Mouse (Mus musculus) layer of hippocampus, postnatal 10 days (tissue): ENCODE results near the gene Nsf. TPM values are rescaled to one million over a fixed set of nuclear protein-coding genes. Genes with fewer than 3 reads are reported as not detected.
"Not testable (repeated sequence)": the region's sequence is repeated elsewhere in the genome, so short reads cannot be mapped to it uniquely, and the experiment has no call there.

ENCODE experiments used
- DNase-seq, 2 experiments: peaks; one replicate each; pipeline ENCODE4 v3.0.0; 2021; ENCODE audit warnings: low spot score in 2 of 2
- long read RNA-seq: library from polyadenylated mRNA; stranded (forward); transcript quantifications from one replicate; pipeline ENCODE4 v2.0.0, GENCODE M21; 2023
- total RNA-seq, 2 experiments: library from RNA; stranded (reverse); gene quantifications; 2 replicates each; pipeline ENCODE4 v1.2.3; 2021

Nsf gene
- total RNA-seq, result 100 to 1,000 TPM; 602 to 697 TPM
- long read RNA-seq, transcript Nsf-202 (21 exons, 3,766 nt), result major isoform, 229 of 319 reads
- long read RNA-seq, partial matches to known transcripts, result 31 of 319 reads
- long read RNA-seq, other reads (novel, unspliced or antisense), result 57 of 319 reads

DNA sequence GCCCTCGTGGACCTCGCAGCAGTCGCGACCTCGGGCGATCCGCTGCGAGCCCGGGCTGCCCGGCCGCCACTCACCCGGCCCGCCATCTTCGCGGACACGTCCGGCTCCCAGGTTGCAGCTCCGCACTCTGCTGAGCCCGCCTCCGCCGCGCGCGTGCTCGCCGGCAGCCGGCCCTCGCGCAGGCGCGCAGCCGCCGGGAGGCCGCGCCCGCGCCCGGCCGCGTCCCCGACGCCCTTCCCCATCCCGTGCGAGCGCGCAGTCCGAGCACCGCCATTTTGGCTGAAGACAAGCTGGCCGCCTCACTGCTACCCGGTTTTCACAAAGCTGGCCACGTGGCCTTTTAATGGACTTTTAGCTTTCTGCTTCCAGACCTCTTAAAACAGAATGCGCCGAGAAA lies at the start of gene Nsf:
Nsf (minus strand) TSS at position 161 of the 397 bp plus-strand sequence.
- peak; percentile 79 to 85 for DNase-seq

DNA sequence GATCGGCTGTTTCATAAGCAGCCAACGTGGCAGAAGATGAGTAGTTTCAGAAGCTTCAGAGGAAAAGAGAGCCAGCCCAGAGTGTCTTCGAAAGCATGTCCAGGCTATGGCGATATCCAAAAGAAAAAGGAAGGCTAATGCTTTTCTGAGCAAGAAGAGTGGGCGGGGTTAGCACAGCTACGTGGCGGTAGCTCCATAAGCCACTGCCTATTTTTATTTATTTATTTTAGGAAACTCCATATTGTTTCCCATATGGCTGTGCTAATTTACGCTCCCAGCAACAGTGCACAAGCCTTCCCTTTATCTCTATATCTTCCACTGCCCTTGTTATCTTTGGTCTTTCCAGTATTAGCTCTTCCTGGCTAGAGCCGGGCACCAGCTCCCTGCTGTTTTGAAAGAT lies 49.5 kb upstream of the Nsf start:
- no peak for DNase-seq

DNA sequence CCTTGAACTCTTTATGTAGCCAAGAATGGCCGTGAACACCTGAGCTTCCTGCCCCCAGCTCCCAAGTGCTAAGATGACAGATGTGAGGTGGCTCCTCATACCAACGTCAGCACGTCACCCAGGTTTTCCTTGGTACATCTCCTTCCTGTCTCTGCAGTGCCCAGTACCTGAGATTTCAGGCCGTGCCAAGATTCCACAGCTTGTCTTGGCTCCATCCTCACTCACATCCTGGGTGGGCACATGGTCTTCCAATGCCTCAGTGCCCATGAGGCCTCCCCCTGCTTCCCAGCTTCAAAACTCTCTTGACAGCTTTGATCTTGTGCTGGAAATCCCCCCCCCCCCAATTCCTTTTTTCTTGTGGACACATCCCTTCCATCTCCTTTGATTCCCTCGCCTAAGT lies 48.3 kb upstream of the Nsf start:
- DNase-seq, result no peak

DNA sequence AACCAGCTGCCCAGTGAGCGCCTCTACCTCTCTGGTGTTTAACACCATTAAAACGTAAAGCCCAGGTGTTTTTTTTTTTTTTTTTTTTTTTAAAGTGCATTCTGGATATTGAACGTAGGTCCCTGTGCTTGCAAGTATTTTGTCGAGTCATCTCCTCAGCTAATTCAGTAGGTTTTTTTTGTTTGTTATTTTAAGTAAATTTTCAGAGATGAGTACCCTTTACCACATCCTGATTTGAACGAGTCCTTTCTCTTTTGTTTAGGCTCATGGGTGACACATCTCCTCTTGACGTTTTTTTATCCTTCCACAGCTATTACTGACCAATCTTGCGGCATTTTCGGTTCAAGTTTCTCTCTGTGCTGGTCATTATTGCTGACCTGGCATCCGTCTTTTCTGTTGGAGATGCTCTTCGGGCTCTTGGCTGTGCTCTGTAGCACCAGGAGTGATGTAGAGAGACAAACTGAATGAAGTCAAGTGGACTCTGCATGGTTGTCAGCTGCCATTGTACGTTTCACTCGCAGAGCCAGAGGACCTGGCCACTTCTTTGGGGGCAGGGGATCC lies 47.6 kb upstream of the Nsf start:
- no peak for DNase-seq

DNA sequence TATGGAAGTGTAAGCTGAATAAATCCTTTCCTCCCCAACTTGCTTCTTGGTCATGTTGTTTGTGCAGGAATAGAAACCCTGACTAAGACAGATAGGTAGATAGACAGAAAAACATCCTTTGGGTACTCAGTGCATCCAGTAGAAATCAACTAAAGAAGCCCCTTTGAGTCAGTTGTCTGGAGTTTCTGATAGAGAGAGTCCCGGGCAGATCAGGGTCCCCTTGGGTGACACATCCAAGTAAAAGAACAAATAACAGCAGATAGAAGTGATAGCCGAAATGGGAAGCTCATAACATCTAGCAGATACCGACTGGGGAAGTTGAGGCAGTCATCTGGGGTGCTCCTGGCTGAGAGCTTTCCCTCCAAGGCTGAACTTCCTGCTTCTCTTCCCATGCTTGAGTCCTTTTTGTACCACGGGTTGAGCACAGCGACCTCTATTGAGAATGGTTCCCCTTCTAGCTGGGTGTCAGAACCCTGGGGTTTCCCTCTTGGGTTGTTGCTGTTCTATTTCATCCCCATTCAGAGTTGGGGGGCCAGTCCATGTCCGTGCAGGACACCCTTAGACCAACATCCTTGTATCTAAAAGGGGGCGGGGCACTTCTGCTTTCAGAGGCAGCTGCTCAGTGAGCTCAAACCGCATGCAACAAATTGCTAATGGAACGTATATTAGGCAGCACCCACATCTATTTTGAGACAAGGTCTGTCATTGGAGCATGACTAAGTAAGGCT lies 47.0 kb upstream of the Nsf start:
- DNase-seq, result no peak

DNA sequence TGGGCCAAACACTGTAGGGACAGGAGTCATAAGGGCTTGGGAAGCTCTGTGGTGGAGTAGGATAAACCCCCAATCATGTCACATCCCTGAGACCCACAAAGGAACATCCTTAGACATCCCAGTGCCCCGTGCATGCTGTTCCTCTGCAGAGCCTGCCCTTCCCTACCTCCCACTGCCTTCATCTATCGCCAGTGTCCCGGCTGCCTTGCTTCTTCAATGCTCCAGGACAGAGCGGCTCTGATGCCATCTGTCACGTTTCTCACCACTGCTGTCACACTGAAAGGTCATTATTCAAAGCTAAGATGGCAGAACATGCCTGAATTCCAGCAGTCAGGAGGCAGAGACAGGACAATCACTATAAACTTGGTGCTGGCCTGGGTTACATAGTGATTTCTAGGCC lies 44.9 kb upstream of the Nsf start:
- DNase-seq, result no peak

DNA sequence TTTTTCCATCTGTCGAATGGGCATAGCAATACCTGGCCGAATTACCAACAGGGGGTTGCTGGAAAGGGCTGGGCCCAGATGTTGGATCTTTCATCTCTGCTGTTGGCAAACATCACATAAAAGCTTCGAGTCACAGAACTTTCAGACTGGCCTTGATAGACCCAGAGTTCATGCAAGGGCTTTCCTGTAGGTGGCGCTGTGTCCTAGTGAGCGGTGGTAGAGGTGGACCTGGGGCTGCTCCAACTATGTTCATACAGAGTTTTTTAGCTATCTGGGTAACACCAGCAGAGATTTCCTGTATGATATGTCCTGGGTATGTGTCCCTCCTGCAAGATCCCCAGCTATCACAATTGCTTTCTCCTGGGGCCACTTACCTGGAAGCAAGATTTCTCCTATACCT lies 43.5 kb upstream of the Nsf start:
- peak; percentile 85 for DNase-seq

DNA sequence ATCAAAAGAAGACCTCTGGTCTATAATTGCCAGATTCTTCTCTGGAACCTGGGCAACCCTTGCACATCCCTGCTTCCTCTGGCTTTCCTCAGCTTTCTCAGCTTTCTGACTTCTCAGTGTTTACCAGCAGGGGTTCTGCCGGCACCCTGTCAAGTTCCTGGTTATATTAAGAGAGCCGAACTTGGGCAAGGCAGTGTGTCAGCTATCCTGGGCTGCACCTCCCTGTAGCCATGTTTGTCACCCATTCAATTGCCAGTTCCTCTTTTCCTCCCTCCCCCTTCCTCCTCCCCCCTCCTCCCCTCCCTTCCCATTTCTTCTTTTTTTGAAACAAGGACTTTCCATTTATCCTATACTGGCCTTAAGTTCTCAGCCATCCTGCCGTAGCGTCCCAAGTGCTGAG lies 38.8 kb upstream of the Nsf start:
- DNase-seq, result no peak

DNA sequence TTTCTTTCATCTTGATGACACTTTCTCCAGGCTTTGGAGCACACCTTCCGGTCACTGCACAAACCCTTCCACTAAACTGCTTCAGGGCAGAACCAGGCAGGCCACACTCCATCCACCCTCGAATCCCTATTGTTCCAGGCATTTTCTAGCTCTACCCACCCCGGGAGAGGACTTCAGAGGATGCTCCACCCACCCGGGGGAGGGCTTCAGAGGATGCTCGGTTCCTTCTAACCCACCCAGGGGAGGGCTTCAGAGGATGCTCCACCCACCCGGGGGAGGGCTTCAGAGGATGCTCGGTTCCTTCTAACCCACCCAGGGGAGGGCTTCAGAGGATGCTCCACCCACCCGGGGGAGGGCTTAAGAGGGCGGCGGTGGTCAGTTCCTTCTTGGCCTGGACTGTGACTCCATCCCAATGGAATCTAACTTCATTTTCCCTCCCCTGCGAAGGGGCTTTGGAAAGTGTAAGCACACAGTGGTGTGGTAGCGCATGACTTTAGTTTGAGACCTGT lies 36.2 kb upstream of the Nsf start:
- not testable (repeated sequence) for DNase-seq

DNA sequence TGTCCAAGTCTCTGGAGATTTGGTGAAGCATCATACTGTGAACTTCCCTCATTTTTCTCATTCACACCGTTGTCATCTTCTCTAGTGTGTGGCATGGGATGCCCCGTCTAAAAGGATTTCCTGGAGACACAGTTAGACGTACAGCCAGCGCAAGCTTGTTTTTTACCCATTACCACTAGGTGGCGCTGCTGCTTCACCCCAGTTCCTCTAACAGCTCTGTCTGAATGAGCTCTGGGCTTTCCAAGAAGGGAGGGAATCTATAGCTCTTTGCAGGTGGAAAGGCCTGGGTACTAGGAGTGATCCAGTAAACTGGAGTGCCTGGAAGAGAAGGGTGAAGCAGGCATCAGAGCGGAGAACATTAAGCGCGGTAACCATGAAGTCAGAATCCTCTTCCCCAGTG lies 33.6 kb upstream of the Nsf start:
- DNase-seq, result peak; percentile 86 to 89

DNA sequence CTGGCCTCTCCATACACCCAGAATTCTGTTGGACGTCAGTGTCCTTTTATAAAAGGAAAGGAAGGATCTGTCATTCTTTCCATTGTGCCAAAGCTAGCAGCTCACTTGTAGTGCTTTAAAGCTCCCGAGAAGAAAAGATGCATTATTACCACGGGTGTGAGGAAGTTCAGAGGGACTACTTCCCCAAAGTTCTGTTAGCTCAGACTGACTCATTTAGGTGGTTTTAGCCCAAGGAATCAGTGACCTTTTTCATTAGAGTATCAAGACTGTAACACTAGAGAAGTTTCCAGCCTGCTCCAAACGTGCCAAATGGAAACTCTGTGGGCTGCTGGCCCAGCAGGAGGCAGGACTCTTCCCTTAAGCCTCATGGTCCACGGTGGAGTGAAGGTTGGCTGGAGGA lies 30.2 kb upstream of the Nsf start:
- DNase-seq, result no peak

DNA sequence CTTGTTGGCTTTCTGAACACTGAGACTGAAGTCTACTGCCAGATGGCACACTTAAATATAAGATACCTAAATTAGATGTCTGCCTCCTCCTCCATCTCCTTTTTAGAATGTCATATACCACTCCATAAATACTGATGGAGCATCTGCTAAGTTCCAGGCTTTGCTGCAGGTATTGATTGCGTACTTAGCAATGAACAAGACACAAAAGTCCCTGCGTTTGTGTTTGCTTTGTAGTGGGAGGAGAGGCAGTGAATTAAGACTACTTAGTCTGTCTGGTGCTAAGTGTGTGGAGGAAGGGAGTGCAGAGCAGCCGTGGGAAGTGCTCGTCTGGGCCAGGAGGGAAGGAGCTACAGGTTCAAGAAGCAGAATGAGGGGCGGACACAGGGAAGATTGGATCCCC lies 28.0 kb upstream of the Nsf start:
- no peak for DNase-seq

DNA sequence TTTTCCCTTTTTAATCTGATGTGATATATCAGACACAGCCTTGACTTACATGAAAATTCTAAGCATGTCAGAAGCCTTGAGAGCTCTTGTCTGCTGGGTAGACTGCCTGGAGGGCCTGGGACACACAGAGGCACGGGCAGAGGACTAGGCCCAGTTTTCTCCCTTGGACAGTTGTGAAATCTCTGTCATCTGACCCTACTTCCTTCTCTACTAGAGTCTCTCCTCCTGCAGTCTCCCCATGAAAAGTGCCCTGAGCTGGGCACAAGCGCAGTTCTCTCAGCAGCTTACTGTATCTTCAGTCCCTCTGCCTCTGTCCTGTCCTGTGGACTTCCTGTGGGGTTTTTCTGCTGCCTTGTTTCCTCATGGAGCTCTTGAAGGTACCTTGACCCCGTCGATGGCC lies 25.5 kb upstream of the Nsf start:
- DNase-seq, result no peak

DNA sequence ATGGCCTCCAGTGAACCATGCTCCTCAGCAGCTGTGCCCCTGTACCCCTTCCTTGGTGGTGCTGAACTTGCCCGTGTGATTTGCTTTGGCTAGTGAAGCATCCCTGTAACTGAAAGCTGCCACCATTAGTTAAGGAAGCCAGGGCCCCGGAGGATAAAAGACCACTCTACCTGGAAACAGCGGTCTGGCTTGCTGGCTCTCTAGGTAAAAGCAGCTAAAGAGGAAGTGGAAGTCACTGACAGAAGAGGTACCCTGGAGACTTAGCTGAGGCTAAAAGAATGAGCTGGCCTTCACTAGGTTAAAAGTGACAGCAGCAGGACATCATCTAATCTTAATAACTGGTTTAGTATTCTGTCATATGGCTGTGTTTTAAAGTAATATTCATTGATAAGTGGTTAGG lies 17.0 kb upstream of the Nsf start:
- no peak for DNase-seq

DNA sequence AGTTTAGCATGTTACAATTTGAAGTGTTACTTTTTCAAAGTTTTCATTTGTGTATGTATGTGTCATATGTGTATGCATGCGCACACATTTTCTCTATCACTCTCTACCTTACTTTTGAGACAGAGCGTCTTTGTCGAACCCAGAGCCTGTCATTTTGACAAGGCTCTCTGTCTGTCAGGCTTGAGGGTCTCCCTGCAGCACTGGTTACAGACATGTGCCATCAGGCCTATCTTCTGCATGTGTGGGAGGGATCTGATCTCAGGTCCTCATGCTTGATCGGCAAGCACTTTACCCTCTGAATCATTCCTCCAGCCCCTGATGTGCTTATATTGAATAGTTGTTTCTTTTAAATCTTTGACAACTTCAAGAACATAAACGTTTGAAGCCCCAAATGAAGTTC lies 15.4 kb upstream of the Nsf start:
- DNase-seq, result no peak

DNA sequence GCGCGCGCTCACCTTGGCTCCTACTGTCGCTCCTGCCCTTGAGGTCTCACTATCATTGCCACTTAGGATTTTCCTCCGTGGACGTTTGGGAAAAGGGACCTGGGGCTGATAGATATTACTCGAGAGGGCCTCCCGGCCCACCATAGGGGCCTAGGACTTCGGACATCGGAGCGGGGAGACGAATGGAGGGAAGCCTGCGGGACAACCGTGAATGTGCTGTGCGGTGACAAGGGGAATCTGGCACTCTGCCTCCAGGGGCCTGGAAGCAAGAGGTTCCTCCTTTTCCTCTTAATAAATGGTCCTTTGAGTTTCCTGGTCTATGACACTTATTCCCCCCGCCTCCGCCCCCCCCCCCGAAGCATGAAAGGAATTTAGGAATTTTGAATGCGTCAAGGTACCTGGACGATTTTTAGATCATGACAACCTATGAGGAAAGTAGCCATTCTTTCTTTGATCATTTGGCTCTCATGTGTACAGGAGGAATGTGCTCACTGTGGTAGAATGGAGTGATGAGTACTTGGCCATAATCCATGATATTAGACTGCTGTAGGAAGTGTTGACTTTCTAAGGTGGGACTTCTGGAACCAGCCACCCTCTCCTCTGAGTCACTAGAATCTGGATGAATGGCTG lies 13.4 kb upstream of the Nsf start:
- DNase-seq, result no peak

DNA sequence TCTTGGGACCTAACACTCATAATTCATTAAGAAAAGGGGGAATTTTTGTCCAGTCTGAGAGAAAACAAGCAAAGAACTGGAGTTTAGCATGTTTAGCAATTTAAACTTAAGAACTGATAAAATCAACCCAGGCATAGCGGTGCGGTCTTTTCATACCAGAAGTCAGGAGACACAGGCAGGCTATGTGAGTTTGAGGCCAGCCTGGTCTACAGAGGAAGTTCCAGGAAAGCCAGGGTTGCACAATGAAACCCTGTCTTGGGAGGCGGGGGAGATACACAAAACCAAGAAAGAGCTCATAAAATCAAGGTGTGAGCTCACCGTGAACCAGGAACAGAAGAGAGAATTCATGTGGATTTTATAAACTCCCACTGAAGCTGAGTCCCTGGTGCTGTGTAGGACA lies 3.0 kb upstream of the Nsf start:
- DNase-seq, result no peak

DNA sequence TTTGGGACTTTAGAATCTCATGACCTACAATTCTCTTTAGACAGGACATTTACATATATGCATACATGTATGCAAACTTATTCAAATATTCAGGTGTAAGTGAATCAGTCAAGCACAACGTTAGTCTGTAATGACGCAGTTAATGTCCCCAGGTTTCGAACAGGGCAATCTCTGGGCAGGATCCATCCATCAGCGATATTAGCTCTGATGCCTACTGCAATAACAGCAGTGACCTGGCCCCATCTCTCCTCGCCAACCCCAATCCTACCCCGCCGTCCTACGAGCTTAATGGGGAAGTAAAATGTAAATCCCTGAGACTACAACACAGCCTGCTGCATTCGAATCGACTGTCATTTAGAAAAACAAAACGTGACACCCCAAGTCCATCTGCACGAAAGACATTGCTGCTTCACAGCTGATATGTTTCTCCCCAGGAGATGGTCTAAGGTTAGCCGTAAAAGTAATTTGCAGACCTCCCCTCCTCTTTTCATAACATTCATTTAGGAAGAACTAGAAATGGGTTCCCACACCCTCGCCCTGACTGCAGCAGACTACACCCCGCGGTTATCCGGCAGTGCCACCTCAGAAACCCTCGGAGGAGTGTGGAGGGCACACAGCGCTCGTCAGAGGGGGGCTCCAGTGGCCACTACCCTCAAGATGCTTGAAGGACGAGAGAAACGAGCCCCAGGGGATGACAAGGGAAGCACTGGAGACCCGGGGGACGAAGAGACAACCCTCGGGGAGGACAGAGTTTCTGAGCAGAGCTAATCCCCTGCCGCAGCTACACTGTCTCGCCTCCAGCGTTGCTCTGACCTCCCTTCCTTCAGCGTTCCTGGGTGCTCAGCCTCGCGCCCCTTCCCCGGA lies 592 bp downstream of the Nsf start:
- DNase-seq, result no peak

DNA sequence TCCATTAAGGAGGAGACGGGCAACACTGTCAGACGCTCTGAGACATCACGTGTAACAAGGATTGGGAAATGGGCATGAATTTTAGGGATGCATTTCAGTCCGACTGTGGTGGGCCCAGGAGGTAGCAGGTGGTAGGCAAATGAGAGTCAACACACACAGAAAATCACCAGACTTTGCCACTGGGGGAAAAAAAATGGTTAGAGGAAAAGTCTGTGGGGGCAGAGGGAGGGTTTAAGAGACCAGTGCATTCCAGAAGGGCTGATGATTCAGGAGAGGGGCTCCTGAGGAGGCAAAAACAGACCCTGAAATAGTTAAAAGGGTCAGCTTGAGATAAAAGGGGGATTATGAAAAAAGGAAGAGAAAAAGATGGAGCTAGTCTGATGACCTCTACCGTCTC lies 1.2 kb downstream of the Nsf start:
- no peak for DNase-seq

DNA sequence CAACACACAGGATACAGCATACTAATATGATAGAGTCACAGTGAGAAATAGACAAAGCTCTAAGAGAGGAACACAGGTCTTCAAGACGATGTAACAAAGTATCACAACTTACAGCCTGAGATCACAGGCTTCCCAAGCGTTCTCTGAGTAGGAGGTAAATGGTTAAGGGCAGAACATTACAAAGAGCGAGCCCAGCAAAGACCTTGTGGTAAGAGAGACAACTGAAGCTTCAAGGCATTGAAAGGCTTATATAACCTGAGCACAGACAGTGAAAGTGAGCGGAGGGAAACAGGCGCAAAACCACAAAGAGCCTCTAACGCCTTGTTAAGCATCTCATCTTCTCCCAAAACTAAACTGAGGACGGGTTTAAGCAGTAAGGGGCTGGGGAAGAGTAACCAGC lies 2.8 kb downstream of the Nsf start:
- no peak for DNase-seq

DNA sequence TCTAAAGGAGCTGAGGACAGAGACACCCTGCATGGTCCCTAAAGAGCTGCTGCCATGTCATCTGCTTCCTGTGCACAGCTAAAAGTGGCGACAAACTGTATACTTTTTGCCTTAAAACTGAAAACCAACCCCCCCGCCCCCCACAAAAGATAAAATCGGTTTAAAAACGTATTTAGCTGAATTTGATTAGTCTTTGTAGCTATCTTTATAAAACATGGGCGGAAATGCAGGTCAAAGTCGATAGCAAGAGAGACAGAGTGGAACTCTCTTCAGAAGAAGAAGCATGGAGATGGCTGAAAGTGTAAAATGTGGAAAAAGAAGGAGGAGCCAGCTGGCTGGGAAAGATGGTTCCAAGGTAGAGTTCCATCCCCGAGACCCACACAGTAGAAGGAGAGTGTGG lies 4.9 kb downstream of the Nsf start:
- no peak for DNase-seq

DNA sequence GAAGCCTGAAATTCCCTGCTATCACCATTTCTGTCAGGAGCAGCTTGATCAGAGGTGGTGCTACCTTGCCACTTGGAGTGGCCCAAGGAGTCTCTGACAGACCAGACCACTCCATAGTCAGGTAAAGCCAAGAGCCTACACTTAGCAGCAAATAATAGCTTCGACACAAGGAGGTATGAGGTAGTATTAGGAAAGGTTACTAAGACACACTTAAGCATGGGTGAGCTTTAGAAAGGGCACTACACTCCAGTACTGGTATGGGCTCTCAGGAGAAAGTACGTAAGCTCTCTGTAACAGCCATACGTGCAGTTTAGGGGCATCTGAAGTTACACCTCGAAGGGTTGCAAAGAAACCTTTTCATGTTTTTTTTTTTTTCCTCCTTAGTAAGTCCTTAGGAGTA lies 11.1 kb downstream of the Nsf start:
- DNase-seq, result no peak
